Mouse (Mus musculus) hindbrain, embryonic 11.5 days (tissue): ENCODE measurements around the gene Zfp473. TPM values are rescaled to one million over a fixed set of nuclear protein-coding genes. Genes with fewer than 3 reads are reported as not detected.

Experiments used
- ATAC-seq: fragments of 200-750 bp; cut with Nextera tagmentation; 2 replicates; pipeline ENCODE4 v1.8.0; 2017; ENCODE audit warnings: mild to moderate bottlenecking, moderate TSS enrichment, moderate library complexity; ENCODE audit not compliant: low FRiP score
- DNase-seq: peaks from one replicate; pipeline ENCODE4 v3.0.0-alpha.2; 2015; ENCODE audit warnings: low spot score
- H3K27ac ChIP-seq: fragments of 300-500 bp; sonication (generic); 2 replicates; pipeline ENCODE4 v1.5.1; 2014; ENCODE audit warnings: mild to moderate bottlenecking, low read depth, low read length
- H3K27me3 ChIP-seq: fragments of 300-500 bp; sonication (generic); 2 replicates; pipeline ENCODE4 v1.6.1; 2014; ENCODE audit warnings: mild to moderate bottlenecking, low read length, moderate library complexity, mixed read lengths; ENCODE audit not compliant: control insufficient read depth, insufficient read depth
- H3K36me3 ChIP-seq: fragments of 300-500 bp; sonication (generic); 2 replicates; pipeline ENCODE4 v1.6.1; 2014; ENCODE audit warnings: mild to moderate bottlenecking, low read length, moderate library complexity, mixed read lengths; ENCODE audit not compliant: control insufficient read depth, insufficient read depth
- H3K4me1 ChIP-seq: fragments of 300-500 bp; sonication (generic); replicated peaks from 2 replicates; pipeline ENCODE4 v1.6.1; 2014; ENCODE audit warnings: low read length, mixed read lengths; ENCODE audit not compliant: control insufficient read depth, insufficient read depth
- H3K4me2 ChIP-seq: fragments of 300-500 bp; sonication (generic); replicated peaks from 2 replicates; pipeline ENCODE4 v1.6.1; 2014; ENCODE audit warnings: mild to moderate bottlenecking, low read depth, low read length
- H3K4me3 ChIP-seq: fragments of 300-500 bp; sonication (generic); 2 replicates; pipeline ENCODE4 v1.5.1; 2014; ENCODE audit warnings: low read depth, low read length
- H3K9ac ChIP-seq: fragments of 300-500 bp; sonication (generic); 2 replicates; pipeline ENCODE4 v1.6.1; 2014; ENCODE audit warnings: low read depth, low read length
- H3K9me3 ChIP-seq: fragments of 300-500 bp; sonication (generic); 2 replicates; pipeline ENCODE4 v1.6.1; 2016; ENCODE audit warnings: low read length; ENCODE audit not compliant: control insufficient read depth
- WGBS: fragments of 180-500 bp; shearing (Covaris S2); extraction: QIAGEN DNeasy Blood & Tissue Kit; methylation state at CpG from one replicate; pipeline ENCODE4 v1.1.7; 2014; 5-methylcytosine and 5-hydroxymethylcytosine counted together
- polyA plus RNA-seq: library from polyadenylated mRNA; unstranded; fragments of >200 nt; fragmentation: Nextera tagmentation; extraction: Ambion mirVana; gene quantifications from 2 replicates; pipeline ENCODE4 v1.2.1, GENCODE M21; 2014

Gene Zfp473
- polyA plus RNA-seq, 1 experiment from 2014 or later, result 3.0 TPM

DNA sequence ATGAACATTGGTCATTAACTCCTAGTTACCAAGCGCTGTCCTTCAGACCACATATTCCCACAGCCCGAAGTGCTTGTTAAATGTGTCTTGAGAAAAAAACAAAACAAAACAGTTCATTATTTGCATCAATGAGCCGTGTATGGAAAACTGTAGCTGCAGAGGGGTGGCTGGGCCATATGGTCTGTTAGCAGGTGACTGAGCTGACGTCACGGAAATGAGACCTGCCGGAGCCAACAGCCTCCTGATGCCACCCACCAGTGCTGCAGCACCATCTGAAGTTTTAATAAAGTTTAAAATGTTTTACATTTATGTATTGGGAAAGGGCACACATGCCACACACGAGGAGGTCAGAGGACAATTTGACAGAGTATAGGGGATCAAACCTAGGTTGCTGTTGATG is 61.5 kb downstream of the Zfp473 start:
- Histone ChIP-seq H3K36me3 (no peaks in the 10 kb centered on the region), H3K4me2 (no peak overlapping the region), H3K27me3 (no peaks in the 10 kb centered on the region), H3K27ac (no peak overlapping the region), H3K9me3 (no peaks in the 10 kb centered on the region), H3K9ac (no peak overlapping the region), H3K4me3 (no peak overlapping the region), H3K4me1 (no peaks in the 10 kb centered on the region)
- DNase-seq, result no peak
- 93% methylated on average over 7 of the region's 7 CpGs for WGBS
- no peak for ATAC-seq

DNA sequence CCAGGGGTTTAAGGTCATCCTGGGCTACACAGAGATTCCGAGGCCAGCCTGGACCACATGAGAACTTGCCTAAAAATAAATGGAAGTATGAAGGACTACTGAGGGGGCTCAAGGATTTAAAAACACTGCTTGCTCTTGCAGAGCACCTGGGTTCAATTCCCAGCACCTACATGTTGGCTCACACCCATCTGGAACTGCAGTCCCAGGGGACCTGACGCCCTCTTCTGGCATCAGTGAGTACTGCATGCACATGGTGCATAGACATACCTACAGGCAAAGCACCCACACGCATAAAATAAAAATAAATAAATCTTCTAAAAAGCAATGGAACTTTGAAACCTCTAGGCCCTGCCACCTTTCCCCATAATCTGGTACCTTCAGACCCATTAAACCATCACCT is 62.0 kb downstream of the Zfp473 start:
- DNase-seq (no peak), ATAC-seq (no peak)
- Histone ChIP-seq H3K36me3 (no peaks in the 10 kb centered on the region), H3K27ac (no peak overlapping the region), H3K4me2 (no peak overlapping the region), H3K9ac (no peak overlapping the region), H3K4me3 (no peak overlapping the region), H3K4me1 (no peaks in the 10 kb centered on the region), H3K9me3 (no peaks in the 10 kb centered on the region), H3K27me3 (no peaks in the 10 kb centered on the region)
- 69% methylated on average over 3 of the region's 3 CpGs for whole genome bisulfite sequencing

DNA sequence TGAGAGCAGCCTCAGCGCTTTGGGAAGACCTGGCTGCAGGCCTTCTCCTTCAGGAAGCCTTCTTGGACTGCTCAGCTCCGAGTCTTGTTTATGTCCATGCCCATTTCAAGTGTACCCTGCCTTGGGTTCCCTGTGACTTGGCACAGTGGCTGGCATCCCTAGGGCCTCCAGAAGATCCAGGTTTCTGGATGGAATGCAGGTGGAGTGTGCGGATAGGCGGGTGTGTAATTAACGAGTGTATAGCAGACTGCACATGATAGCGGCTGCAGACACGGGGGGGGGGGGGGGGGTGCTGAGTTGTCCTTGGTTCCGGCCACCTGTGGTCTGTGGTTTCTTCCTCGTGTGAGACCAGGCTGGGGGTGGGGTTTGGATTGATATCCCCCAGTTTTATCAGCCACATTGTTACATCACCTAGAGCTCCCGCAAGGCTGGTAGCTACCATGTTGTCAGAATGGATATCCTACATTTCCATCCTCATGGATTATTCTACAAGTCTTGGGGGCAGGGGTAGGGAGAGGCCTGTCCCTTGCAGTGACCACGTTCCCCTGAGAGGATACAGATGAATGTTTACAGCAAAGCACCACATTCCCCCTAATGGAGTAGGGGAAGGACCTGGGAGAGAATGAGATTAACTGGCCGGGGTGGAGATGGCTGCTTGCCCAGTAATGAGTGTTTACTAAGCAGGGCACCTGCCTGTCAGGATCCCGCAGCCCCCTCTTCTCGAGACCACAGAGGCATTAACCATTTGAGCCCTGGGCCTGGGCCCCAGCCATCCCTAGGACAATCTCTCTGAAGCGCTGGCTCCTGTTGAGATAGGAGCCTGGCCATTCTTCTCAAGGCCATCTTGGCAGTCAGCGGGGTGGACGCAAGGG is 65.1 kb downstream of the Zfp473 start:
- Histone ChIP-seq H3K4me1 (no peaks in the 10 kb centered on the region), H3K36me3 (no peaks in the 10 kb centered on the region), H3K4me2 (no peak overlapping the region), H3K4me3 (no peak overlapping the region), H3K27ac (no peak overlapping the region), H3K9ac (no peak overlapping the region), H3K9me3 (no peaks in the 10 kb centered on the region), H3K27me3 (no peaks in the 10 kb centered on the region)
- DNase-seq, result no peak
- ATAC-seq, result no peak
- 76% methylated on average over 17 of the region's 17 CpGs for WGBS

DNA sequence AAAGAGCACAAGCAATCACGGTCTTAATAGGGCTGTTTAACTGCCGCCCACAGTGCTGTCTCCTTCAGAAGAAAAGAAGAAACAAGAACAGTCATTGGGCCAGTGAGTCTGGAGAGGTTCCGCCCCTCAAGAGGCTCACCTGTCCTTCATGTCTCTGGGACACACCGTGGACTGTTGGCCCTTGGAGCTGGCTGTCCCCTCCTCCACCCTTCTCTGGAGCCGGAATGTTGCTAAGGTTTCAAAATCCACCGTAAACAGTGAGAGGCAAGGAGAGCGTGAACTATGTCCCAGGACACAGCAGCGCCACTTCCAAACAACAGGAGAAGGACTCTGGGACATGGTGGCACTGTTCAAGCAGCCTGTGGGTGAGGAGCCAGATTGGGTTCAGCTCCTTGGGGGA is 67.2 kb downstream of the Zfp473 start:
- Histone ChIP-seq H3K4me2 (no peak overlapping the region), H3K4me1 (no peaks in the 10 kb centered on the region), H3K27me3 (no peaks in the 10 kb centered on the region), H3K4me3 (no peak overlapping the region), H3K9ac (no peak overlapping the region), H3K9me3 (no peaks in the 10 kb centered on the region), H3K36me3 (no peaks in the 10 kb centered on the region), H3K27ac (no peak overlapping the region)
- DNase-seq, result no peak
- no peak for ATAC-seq
- 85% methylated on average over 8 of the region's 8 CpGs for WGBS

Other genes with a start within 250 kb of the Zfp473 start
- 0.07 and 0.19 TPM in 2 replicates for gene Mybpc2, start 226.4 kb downstream of the Zfp473 start, polyA plus RNA-seq
- gene Spib, start 219.0 kb downstream of the Zfp473 start, polyA plus RNA-seq, result not detected in 2 replicates
- gene Pold1, start 202.2 kb downstream of the Zfp473 start, polyA plus RNA-seq, result 40.9 and 43.2 TPM in 2 replicates
- 70.8 and 72.7 TPM in 2 replicates for gene Nr1h2, start 197.1 kb downstream of the Zfp473 start, polyA plus RNA-seq
- gene Napsa, start 178.7 kb downstream of the Zfp473 start, polyA plus RNA-seq, result 0.28 and 0.66 TPM in 2 replicates
- gene Kcnc3, start 160.4 kb downstream of the Zfp473 start, polyA plus RNA-seq, result 1.4 and 2.1 TPM in 2 replicates
- gene Myh14, start 80.2 kb downstream of the Zfp473 start, polyA plus RNA-seq, result 1.9 and 2.3 TPM in 2 replicates
- gene Izumo2, start 42.3 kb downstream of the Zfp473 start, polyA plus RNA-seq, result not detected in 2 replicates
- gene Vrk3, start 2.6 kb downstream of the Zfp473 start, polyA plus RNA-seq, result 32.5 and 36.7 TPM in 2 replicates
- 44.2 and 62.3 TPM in 2 replicates for gene Nup62, start 65.0 kb upstream of the Zfp473 start, polyA plus RNA-seq
- gene Il4i1, start 65.3 kb upstream of the Zfp473 start, polyA plus RNA-seq, result 0.60 and 1.7 TPM in 2 replicates
- 1.9 and 2.0 TPM in 2 replicates for gene Atf5, start 65.6 kb upstream of the Zfp473 start, polyA plus RNA-seq
- 31.7 and 38.0 TPM in 2 replicates for gene Akt1s1, start 97.9 kb upstream of the Zfp473 start, polyA plus RNA-seq
- gene Tbc1d17, start 98.0 kb upstream of the Zfp473 start, polyA plus RNA-seq, result 60.9 and 65.5 TPM in 2 replicates
- 26.3 and 27.6 TPM in 2 replicates for gene Pnkp, start 106.1 kb upstream of the Zfp473 start, polyA plus RNA-seq
- 314 and 331 TPM in 2 replicates for gene Ptov1, start 118.7 kb upstream of the Zfp473 start, polyA plus RNA-seq
- 72.7 and 76.2 TPM in 2 replicates for gene Med25, start 141.7 kb upstream of the Zfp473 start, polyA plus RNA-seq
- gene Fuz, start 145.0 kb upstream of the Zfp473 start, polyA plus RNA-seq, result 13.9 and 18.7 TPM in 2 replicates
- 82.7 and 85.0 TPM in 2 replicates for gene Ap2a1, start 178.4 kb upstream of the Zfp473 start, polyA plus RNA-seq
- 0.09 and 0.14 TPM in 2 replicates for gene Tsks, start 192.2 kb upstream of the Zfp473 start, polyA plus RNA-seq
- gene Cpt1c, start 223.8 kb upstream of the Zfp473 start, polyA plus RNA-seq, result 23.4 and 23.5 TPM in 2 replicates
- 249 and 259 TPM in 2 replicates for gene Prmt1, start 235.5 kb upstream of the Zfp473 start, polyA plus RNA-seq
- 59.6 and 63.9 TPM in 2 replicates for gene Irf3, start 246.6 kb upstream of the Zfp473 start, polyA plus RNA-seq
- gene Bcl2l12, start 247.7 kb upstream of the Zfp473 start, polyA plus RNA-seq, result 54.2 and 56.8 TPM in 2 replicates